Mouse (Mus musculus): ENCODE results near the gene Slc10a4. TPM values are rescaled to one million over a fixed set of nuclear protein-coding genes. Genes with fewer than 3 reads are reported as not detected.
"Not testable (repeated sequence)": the region's sequence is repeated elsewhere in the genome, so short reads cannot be mapped to it uniquely, and the experiment has no call there.

The Slc10a4 gene
- polyA plus RNA-seq, 1 experiment, result 0.35 TPM

DNA sequence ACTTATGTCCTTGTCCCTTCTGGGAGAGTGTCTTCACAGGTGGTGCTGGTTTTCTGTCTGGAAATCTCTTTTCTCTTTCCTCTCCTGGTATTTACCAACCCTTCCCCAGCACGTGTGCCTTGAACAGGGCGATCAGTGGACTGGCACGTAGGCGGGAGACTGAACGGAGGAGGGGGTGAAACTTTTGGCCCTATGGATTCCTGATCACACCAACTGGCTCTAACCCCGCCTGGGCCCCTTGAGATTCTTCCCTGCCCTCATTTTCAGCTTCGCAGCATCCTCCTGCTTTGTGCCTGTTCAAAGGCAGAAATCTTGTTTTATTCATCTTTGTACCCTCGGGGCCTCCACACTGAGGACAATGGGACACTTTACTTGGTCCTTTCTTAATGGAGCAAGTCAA is 12.3 kb upstream of the Slc10a4 start:
- Histone ChIP-seq H3K4me3 (no peak overlapping the region), H3K27me3 (ENCODE audit: control insufficient read depth, insufficient read depth, insufficient read length) (no peaks in the 10 kb centered on the region), H3K4me2 (ENCODE audit: low read depth) (no peak overlapping the region), H3ac (ENCODE audit: control insufficient read depth, insufficient read length) (no peak overlapping the region), H3K79me2 (ENCODE audit: control insufficient read depth, insufficient read depth) (no peaks in the 10 kb centered on the region), H3K36me3 (ENCODE audit: control insufficient read depth, insufficient read depth) (no peaks in the 10 kb centered on the region)
- TF ChIP-seq TCF3 (IDR thresholded peaks at IDR 0.05; ENCODE audit: insufficient read length, low read depth) (no peak), POLR2AphosphoS2 (IDR thresholded peaks at IDR 0.05; ENCODE audit: insufficient read length, low read depth) (no peak), TCF12 (IDR thresholded peaks at IDR 0.05; ENCODE audit: insufficient read depth, poor library complexity, severe bottlenecking) (no peak), REST (IDR thresholded peaks at IDR 0.05; ENCODE audit: insufficient read depth, insufficient read length) (no peak), USF1 (IDR thresholded peaks at IDR 0.05; ENCODE audit: low read depth) (no peak), POLR2A (IDR thresholded peaks at IDR 0.05; ENCODE audit: insufficient read length, low read depth) (no peak)

DNA sequence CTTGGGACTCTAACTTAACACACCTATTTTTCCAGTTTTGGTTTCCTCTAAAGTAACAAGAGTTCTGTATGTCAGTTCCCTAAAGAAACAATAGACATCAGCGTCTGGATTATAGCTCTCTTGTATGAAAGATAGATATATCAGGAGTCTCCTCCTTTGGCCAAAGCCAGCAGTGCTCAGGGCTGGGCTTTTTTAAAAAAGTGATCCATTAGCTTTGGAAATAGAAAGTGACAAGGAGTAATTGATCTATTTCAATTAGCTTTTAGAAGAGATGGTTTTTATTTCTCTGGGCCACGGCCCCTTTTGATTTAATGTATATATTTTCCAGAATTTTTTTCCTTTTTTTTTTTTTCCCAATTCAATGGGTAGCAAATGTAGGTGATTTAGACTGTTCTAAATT is 11.8 kb upstream of the Slc10a4 start:
- Histone ChIP-seq H3K4me2 (ENCODE audit: low read depth) (peak overlapping the region; percentile 55), H3K79me2 (ENCODE audit: control insufficient read depth, insufficient read depth) (no peaks in the 10 kb centered on the region), H3K36me3 (ENCODE audit: control insufficient read depth, insufficient read depth) (no peaks in the 10 kb centered on the region), H3K4me3 (no peak overlapping the region), H3K27me3 (ENCODE audit: control insufficient read depth, insufficient read depth, insufficient read length) (no peaks in the 10 kb centered on the region), H3ac (ENCODE audit: control insufficient read depth, insufficient read length) (no peak overlapping the region)
- TF ChIP-seq TCF12 (IDR thresholded peaks at IDR 0.05; ENCODE audit: insufficient read depth, poor library complexity, severe bottlenecking), result no peak
- TF ChIP-seq TCF3 (IDR thresholded peaks at IDR 0.05; ENCODE audit: insufficient read length, low read depth), result no peak
- TF ChIP-seq CEBPB (IDR thresholded peaks at IDR 0.05; ENCODE audit: insufficient read depth, poor library complexity, severe bottlenecking), result no peak
- TF ChIP-seq POLR2AphosphoS2 (IDR thresholded peaks at IDR 0.05; ENCODE audit: insufficient read length, low read depth), result no peak
- TF ChIP-seq MYOD1 (IDR thresholded peaks at IDR 0.05; ENCODE audit: control insufficient read depth in 1 of 3, insufficient read length in 2 of 3, low read depth in 2 of 3), result no peak
- TF ChIP-seq MYOG (IDR thresholded peaks at IDR 0.05; ENCODE audit: control insufficient read depth in 1 of 3, insufficient read depth in 1 of 3, insufficient read length in 2 of 3, low read depth in 2 of 3), result no peak
- TF ChIP-seq USF1 (IDR thresholded peaks at IDR 0.05; ENCODE audit: low read depth), result no peak
- no peak for TF ChIP-seq REST (IDR thresholded peaks at IDR 0.05; ENCODE audit: insufficient read depth, insufficient read length)
- no peak for TF ChIP-seq MAX (IDR thresholded peaks at IDR 0.05; ENCODE audit: low read depth)
- TF ChIP-seq SRF (IDR thresholded peaks at IDR 0.05; ENCODE audit: control insufficient read depth, insufficient read length, low read depth), result no peak
- TF ChIP-seq E2F4 (IDR thresholded peaks at IDR 0.05; ENCODE audit: insufficient read depth), result no peak
- no peak for TF ChIP-seq POLR2A (IDR thresholded peaks at IDR 0.05; ENCODE audit: insufficient read length, low read depth)

GRCm38 (mm10) chr5:72995379-72995778 is 11.3 kb upstream of the Slc10a4 start:
- Histone ChIP-seq H3K27me3 (ENCODE audit: control insufficient read depth, insufficient read depth, insufficient read length) (no peaks in the 10 kb centered on the region), H3K4me2 (ENCODE audit: low read depth) (peak overlapping the region; percentile 55)
- TF ChIP-seq MYOD1 (IDR thresholded peaks at IDR 0.05; ENCODE audit: control insufficient read depth in 1 of 3, insufficient read length in 2 of 3, low read depth in 2 of 3) (peak; percentile 16 to 19 (median 18)), TCF12 (IDR thresholded peaks at IDR 0.05; ENCODE audit: insufficient read depth, poor library complexity, severe bottlenecking) (no peak), MYOG (IDR thresholded peaks at IDR 0.05; ENCODE audit: control insufficient read depth in 1 of 3, insufficient read depth in 1 of 3, insufficient read length in 2 of 3, low read depth in 2 of 3) (peak in 1 of 3 experiments; percentile 22)

GRCm38 (mm10) chr5:72998546-72998945 is 8.1 kb upstream of the Slc10a4 start:
- not testable (repeated sequence) for H3ac ChIP-seq (ENCODE audit: control insufficient read depth, insufficient read length); H3K4me2 ChIP-seq (ENCODE audit: low read depth); H3K36me3 ChIP-seq (ENCODE audit: control insufficient read depth, insufficient read depth); H3K4me3 ChIP-seq; H3K79me2 ChIP-seq (ENCODE audit: control insufficient read depth, insufficient read depth); H3K27me3 ChIP-seq (ENCODE audit: control insufficient read depth, insufficient read depth, insufficient read length)

More at GRCm38 (mm10) chr5:72995379-72995778, 11.3 kb upstream of the Slc10a4 start:
- H3ac ChIP-seq (ENCODE audit: control insufficient read depth, insufficient read length), result no peak overlapping the region
- no peaks in the 10 kb centered on the region for H3K36me3 ChIP-seq (ENCODE audit: control insufficient read depth, insufficient read depth)
- H3K4me3 ChIP-seq, result no peak overlapping the region
- no peaks in the 10 kb centered on the region for H3K79me2 ChIP-seq (ENCODE audit: control insufficient read depth, insufficient read depth)

- no peaks in the 10 kb centered on the region for H3K79me2 ChIP-seq (ENCODE audit: control insufficient read depth, insufficient read depth)
- H3ac ChIP-seq (ENCODE audit: control insufficient read depth, insufficient read length), result no peak overlapping the region
- no peak overlapping the region for H3K4me3 ChIP-seq
- no peak overlapping the region for H3K4me2 ChIP-seq (ENCODE audit: low read depth)
- TF ChIP-seq SRF (IDR thresholded peaks at IDR 0.05; ENCODE audit: control insufficient read depth, insufficient read length, low read depth) (no peak), POLR2AphosphoS2 (IDR thresholded peaks at IDR 0.05; ENCODE audit: insufficient read length, low read depth) (no peak), TCF12 (IDR thresholded peaks at IDR 0.05; ENCODE audit: insufficient read depth, poor library complexity, severe bottlenecking) (no peak), CEBPB (IDR thresholded peaks at IDR 0.05; ENCODE audit: insufficient read depth, poor library complexity, severe bottlenecking) (no peak), USF1 (IDR thresholded peaks at IDR 0.05; ENCODE audit: low read depth) (no peak), MAX (IDR thresholded peaks at IDR 0.05; ENCODE audit: low read depth) (no peak), E2F4 (IDR thresholded peaks at IDR 0.05; ENCODE audit: insufficient read depth) (no peak), MYOD1 (IDR thresholded peaks at IDR 0.05; ENCODE audit: control insufficient read depth in 1 of 3, insufficient read length in 2 of 3, low read depth in 2 of 3) (no peak), MYOG (IDR thresholded peaks at IDR 0.05; ENCODE audit: control insufficient read depth in 1 of 3, insufficient read depth in 1 of 3, insufficient read length in 2 of 3, low read depth in 2 of 3) (no peak), TCF3 (IDR thresholded peaks at IDR 0.05; ENCODE audit: insufficient read length, low read depth) (no peak), REST (IDR thresholded peaks at IDR 0.05; ENCODE audit: insufficient read depth, insufficient read length) (no peak)
- H3K27me3 ChIP-seq (ENCODE audit: control insufficient read depth, insufficient read depth, insufficient read length), result peaks cover 11% of the 10 kb centered on the region
- H3K36me3 ChIP-seq (ENCODE audit: control insufficient read depth, insufficient read depth), result no peaks in the 10 kb centered on the region
Measured at GRCm38 (mm10) chr5:73004046-73004445, 2.6 kb upstream of the Slc10a4 start.
